Mouse (Mus musculus): ENCODE data around the gene Ropn1l.

DNA sequence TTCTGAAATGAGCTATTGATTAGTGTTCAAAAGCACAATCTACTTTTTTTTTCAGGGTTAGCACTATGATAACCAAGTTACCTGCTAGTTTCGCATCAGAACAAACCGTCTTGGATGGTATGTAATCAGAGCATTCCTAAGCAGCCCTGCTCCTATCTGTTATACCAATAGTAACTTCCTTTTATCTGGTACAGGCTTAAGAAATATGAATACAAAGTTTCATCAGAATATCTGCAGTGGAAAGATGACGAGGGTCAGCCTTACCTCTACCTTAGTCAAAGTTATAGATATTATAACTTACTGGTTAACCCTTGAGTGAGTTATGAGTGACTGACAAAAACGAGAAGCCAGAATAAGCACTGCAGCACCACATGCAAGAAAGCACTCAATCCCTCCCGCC, 12.8 kb upstream of the Ropn1l start:
- TF ChIP-seq POLR2A (IDR thresholded peaks at IDR 0.05; ENCODE audit: extremely low read depth, insufficient read depth, low read length), result no peak
- no peak for TF ChIP-seq CTCF (IDR thresholded peaks at IDR 0.05; ENCODE audit: extremely low read depth, insufficient read depth, low read length)

Measured in cortical plate, adult 2 months (tissue).